Mouse (Mus musculus) bone marrow, adult 2 months (tissue): Measurements from ENCODE around the gene Ubtd2.

Experiments used
- CTCF ChIP-seq: fragments of 200-500 bp; IDR thresholded peaks from 2 replicates; pipeline ENCODE4 v1.5.1; 2011; ENCODE audit warnings: low read length, control low read depth; ENCODE audit not compliant: control insufficient read depth, insufficient read depth
- POLR2A ChIP-seq: fragments of 200-500 bp; IDR thresholded peaks from 2 replicates; pipeline ENCODE4 v1.6.1; 2011; ENCODE audit warnings: low read depth, mild to moderate bottlenecking, control low read depth, low read length, borderline replicate concordance; ENCODE audit not compliant: control insufficient read depth

GRCm38 (mm10) chr11:32549236-32549635, 94.1 kb downstream of the Ubtd2 start:
- TF ChIP-seq CTCF (no peak), POLR2A (no peak)
